Mouse (Mus musculus): ENCODE data around the gene Srsf9.

Srsf9 gene

DNA sequence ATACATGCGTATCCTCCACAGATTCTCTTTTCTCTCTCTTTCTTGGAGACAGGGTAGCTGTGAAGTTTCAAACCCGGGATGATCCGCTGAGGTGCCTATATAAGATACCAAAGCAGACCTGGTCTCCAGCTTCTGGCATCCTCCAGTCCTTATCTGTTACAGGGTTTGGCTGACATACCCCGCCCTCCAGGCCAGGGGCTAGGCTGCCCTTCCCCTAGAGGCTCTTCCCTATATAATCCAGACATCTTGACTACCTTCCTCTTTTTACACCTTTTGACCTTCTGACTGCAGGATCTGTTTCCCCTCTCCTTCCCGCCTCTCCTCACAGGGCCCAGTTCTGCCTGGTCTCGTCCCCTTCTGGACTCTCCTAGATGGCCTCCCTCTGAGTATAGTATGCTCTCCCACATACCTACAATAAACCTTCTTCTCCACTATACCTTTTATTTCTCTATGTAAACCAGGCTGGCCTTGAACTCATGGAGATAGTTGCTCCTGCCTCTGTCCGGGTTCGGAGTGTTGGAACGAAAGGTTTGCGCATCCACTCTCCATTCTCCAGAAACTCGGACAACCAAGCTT, 633 bp upstream of the Srsf9 start:
- DNase-seq = no peak

DNA sequence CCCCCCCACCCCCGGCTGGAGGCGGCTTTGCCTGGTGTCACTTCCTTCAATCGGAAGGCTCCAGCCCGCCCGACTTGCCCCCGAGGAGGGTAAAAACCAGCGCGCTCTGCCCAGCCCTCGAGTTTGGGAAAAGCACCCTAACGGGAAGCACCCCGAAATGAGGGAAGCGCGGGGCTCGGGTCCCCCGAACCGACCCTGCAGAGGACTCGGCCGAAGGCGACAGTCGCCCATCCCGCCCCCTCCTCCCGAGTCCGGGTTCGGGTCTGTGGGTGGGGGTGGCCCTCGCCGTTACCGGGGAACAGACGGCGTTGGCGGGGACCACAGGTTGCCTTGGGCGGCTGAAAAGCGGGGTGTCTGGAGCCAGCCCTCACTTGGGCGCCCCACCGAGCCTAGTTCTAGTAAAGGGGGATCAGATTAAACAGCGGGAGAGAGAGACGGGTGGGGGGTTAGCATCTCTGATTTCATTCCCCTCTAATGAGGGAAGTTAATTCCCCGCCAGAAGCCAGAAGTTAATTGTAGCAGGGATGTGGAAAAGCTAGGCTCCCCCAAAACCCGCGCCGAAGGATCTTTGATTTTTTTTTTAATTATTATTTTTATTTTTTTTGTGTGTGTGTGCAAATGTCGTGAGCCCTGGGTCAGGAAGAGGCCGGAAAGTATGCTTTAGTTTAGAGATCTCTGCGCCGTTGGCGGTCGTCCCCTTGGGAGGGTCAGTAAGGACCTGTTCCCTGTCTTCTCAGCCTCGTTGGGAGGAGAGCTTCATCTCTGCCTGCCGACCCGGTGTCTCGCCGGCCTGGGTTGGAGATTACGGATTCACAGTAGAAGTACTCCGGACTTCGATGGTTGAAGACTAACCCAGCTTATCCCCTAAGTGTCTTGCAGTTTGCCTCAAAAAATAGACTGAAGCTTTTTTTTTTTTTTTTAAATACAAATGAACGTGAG, 902 bp downstream of the Srsf9 start:
- DNase-seq = peak; percentile 57 to 72

DNA sequence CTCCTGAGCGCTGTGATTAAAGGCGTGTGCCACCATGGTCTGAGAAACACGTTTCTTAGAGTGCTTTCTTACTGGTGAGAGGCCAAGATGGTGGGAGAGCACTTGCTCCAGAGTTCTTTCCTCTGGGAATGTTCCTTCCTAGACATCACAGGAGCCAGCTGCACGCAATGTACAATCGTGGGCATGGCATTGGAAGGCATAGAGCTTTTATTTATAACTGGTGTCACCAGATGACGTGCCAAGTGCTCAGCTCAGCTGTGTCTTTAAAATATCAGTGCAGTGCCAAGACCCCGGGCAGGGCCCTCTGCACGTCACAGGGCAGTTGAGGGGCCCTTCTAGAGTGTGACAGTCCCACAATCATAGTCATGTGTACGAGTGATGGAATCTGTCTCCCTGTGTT, 4.0 kb downstream of the Srsf9 start:
- no peak for DNase-seq

DNA sequence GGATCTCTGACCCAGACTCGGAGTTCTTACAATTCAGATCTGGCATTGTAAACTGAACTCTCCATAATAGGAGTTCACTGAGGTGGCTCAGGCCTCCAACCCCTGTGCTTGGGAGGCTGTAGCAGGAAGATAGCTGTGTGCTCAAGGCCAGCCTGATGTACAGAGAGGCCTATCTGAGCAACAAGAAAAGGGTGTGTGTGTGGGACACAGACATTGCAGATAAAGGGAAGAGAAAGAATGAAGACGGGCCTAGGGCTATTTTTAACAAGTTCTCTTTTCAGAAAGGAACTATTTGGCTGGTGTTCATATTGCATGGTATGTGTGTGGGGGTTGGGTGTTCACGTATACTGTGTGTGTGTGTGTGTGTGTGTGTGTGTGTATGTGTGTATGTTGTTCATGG, 6.6 kb downstream of the Srsf9 start:
- no peak for DNase-seq

- DNase-seq = no peak
Measured at GRCm38 (mm10) chr5:115340007-115340406, 13.0 kb downstream of the Srsf9 start.

DNA sequence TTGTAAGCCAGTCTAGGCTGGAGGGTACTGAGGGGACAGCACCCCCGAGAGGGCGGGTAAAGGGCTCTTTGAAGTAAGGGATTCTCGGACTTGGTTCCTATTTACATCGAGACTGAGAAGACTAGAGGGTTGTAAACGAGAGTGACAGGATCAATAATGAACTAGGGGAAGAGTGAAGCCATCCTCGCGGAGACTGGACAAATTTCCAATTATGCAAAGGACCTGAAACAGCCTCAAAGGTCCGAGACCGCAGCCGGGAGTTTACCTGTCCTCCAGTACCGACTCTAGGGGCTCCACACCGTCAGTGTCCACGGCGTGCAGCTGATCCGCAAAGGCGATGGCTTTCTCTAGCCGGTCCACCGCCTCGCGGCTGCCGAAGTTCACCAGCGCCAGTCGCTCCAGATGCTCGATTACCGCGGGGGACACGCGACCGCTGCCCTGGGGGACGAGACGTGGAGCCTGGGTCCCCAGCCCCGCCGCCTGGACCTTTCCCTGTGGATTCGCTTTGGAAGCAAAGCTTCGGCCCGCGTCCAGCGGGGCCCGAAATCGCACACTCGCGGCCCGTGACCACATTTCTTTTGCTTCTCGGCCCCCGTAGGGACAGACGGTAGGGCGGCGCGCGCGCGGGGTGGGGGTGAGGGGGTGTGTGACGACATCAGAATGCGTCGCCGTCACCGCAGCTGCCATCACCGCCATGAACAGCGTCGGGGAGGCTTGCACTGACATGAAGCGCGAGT, 13.8 kb downstream of the Srsf9 start, which contains the start of the genes Gatc and Triap1:
Gene Gatc (minus strand): TSS at position 602 of the 737 bp plus-strand sequence.
Gene Triap1 (plus strand): TSS at position 649 of the 737 bp plus-strand sequence.
- DNase-seq = peak; percentile 82 to 84

GRCm38 (mm10) chr5:115341314-115342165, 14.6 kb downstream of the Srsf9 start:
- no peak for DNase-seq

DNA sequence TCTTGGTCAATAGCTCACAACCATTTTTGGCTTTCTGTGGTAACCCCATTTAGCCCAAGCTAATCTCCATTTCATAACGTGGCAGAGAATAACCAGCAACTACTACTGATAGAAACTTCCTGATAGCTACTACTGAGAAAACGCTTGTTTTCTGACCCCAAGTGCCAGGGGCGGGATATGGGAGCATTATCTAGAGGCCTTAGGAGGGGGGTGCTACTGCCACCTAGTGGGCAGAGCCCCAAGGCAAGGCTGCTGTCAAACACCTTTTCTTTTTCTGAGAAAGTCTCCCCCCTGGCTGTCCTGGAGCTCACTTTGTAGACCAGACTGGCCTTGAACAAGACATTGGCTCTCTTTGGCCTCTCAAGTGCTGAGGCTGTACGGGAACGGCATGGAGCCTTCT, 20.6 kb downstream of the Srsf9 start:
- peak; percentile 82 to 84 for DNase-seq

GRCm38 (mm10) chr5:115348546-115349224, 21.7 kb downstream of the Srsf9 start, which contains the start of gene Cox6a1:
Cox6a1 (minus strand) TSS chr5:115348981.
- DNase-seq = peak; percentile 98 to 99

- DNase-seq = no peak
Measured at GRCm38 (mm10) chr5:115349225-115349555, 22.2 kb downstream of the Srsf9 start.

DNA sequence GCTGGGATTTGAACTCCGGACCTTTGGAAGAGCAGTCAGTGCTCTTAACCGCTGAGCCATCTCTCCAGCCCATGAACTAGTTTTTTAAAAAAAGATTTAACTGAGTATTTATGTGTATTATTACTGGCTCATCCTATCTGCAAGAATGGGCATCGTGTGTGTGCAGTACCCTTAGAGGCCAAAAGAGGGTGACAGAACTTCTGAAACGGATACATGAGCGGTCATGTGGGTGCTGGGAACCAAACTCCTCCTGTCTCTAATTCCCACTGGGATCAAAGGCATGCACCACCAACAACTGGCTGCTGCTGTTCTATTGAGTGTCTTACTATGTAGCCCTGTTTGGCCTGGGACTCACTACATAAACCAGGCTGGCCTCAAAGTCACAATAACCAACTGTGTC, 24.4 kb downstream of the Srsf9 start:
- DNase-seq = no peak

- no peak for DNase-seq
Measured at GRCm38 (mm10) chr5:115355070-115355469, 28.1 kb downstream of the Srsf9 start.

GRCm38 (mm10) chr5:115358872-115359271, 31.9 kb downstream of the Srsf9 start:
- DNase-seq = peak; percentile 74 to 82

GRCm38 (mm10) chr5:115359438-115359837, 32.5 kb downstream of the Srsf9 start:
- DNase-seq = no peak

DNA sequence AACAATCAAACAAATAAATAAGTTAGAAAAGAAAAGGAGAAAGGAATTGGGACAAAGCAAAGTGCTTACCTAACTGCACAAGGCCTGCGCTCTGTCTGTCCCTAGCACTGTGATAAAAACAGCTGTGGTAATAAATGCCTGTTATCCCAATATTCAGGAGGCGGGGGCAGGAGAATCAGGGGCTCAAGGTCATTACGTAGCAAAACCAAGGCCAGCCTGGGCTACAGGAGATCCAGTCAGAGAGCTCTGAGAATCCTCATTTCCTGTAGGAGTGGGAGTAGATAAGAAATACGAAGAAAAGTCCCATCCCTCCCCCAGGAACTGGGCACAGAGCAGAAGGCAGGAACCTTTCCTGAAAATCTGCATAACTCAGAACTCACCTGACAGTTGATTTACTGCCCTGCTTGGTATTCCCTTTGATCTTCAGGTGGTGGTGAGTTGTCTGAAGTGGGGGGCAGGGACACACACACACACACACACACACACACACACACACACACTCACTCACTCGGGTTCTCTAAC, 32.9 kb downstream of the Srsf9 start:
- DNase-seq = no peak

DNA sequence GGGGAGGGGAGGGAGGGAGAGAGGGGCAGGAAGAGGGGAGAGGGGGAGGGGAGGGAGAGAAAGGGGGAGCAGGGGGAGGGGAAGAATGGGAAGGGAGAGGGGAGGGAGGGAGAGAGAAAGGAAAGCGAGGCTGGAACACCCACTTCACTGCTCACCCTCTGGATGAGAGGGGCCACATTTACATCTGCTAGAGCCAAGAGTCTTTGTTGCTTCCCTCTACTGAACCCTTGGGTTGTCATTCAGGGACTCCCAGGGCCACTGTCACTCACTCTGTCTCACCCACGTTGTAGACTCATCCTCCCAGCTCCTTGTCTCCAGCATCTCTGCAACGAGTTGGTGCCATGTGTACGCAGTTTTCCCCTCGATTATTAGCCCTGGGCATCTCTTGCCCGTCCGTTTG, 35.2 kb downstream of the Srsf9 start:
- no peak for DNase-seq

- DNase-seq = no peak
Measured at GRCm38 (mm10) chr5:115362819-115363714, 36.1 kb downstream of the Srsf9 start.

- DNase-seq = no peak
Measured at GRCm38 (mm10) chr5:115364782-115365181, 37.8 kb downstream of the Srsf9 start.

GRCm38 (mm10) chr5:115371736-115372135, 44.8 kb downstream of the Srsf9 start:
- DNase-seq = no peak

GRCm38 (mm10) chr5:115373441-115374203, 46.6 kb downstream of the Srsf9 start:
- no peak for DNase-seq
